Mouse (Mus musculus) midbrain, embryonic 16.5 days (tissue): Measurements from ENCODE around the gene Atp8a2. TPM values are rescaled to one million over a fixed set of nuclear protein-coding genes. Genes with fewer than 3 reads are reported as not detected.

Source experiments
- ATAC-seq: fragments of 200-750 bp; cut with Nextera tagmentation; 2 replicates; pipeline ENCODE4 v1.8.0; 2017; ENCODE audit warnings: moderate TSS enrichment
- H3K27ac ChIP-seq: fragments of 300-500 bp; sonication (generic); 2 replicates; pipeline ENCODE4 v1.5.1; 2014; ENCODE audit warnings: mild to moderate bottlenecking, low read length, mixed read lengths
- H3K27me3 ChIP-seq: fragments of 300-500 bp; sonication (generic); 2 replicates; pipeline ENCODE4 v1.6.1; 2014; ENCODE audit warnings: low read depth, low read length, mixed read lengths; ENCODE audit not compliant: control insufficient read depth, insufficient read depth
- H3K36me3 ChIP-seq: fragments of 300-500 bp; sonication (generic); 2 replicates; pipeline ENCODE4 v1.6.1; 2014; ENCODE audit warnings: mild to moderate bottlenecking, low read length, moderate library complexity, mixed read lengths; ENCODE audit not compliant: control insufficient read depth, insufficient read depth
- H3K4me1 ChIP-seq: fragments of 300-500 bp; sonication (generic); 2 replicates; pipeline ENCODE4 v1.6.1; 2014; ENCODE audit warnings: mild to moderate bottlenecking, low read length, mixed read lengths; ENCODE audit not compliant: control insufficient read depth, insufficient read depth
- H3K4me2 ChIP-seq: fragments of 300-500 bp; sonication (generic); 2 replicates; pipeline ENCODE4 v1.6.1; 2014; ENCODE audit warnings: mild to moderate bottlenecking, low read length, mixed read lengths
- H3K4me3 ChIP-seq: fragments of 300-500 bp; sonication (generic); 2 replicates; pipeline ENCODE4 v1.5.1; 2014; ENCODE audit warnings: low read depth, mild to moderate bottlenecking, low read length, moderate library complexity, mixed read lengths
- H3K9ac ChIP-seq: fragments of 300-500 bp; sonication (generic); 2 replicates; pipeline ENCODE4 v1.6.1; 2014; ENCODE audit warnings: low read depth, low read length, mixed read lengths
- H3K9me3 ChIP-seq: fragments of 300-500 bp; sonication (generic); replicated peaks from 2 replicates; pipeline ENCODE4 v1.6.1; 2014; ENCODE audit warnings: mild to moderate bottlenecking, low read length, mixed read lengths; ENCODE audit not compliant: control insufficient read depth, poor library complexity, severe bottlenecking
- WGBS: fragments of 180-500 bp; shearing (Covaris S2); extraction: QIAGEN DNeasy Blood & Tissue Kit; methylation state at CpG from one replicate; pipeline ENCODE4 v1.1.7; 2014; 5-methylcytosine and 5-hydroxymethylcytosine counted together
- polyA plus RNA-seq: library from polyadenylated mRNA; unstranded; fragments of >200 nt; fragmentation: Nextera tagmentation; extraction: Ambion mirVana; gene quantifications from 2 replicates; pipeline ENCODE4 v1.2.1, GENCODE M21; 2015

Gene Atp8a2
- polyA plus RNA-seq, 1 experiment from 2014 or later, result 45.6 TPM

- no peaks in the 10 kb centered on the region for H3K9me3 ChIP-seq
- no peak for ATAC-seq
- H3K27ac ChIP-seq, result no peak overlapping the region
- WGBS, result 67% methylated on average over 4 of the region's 4 CpGs
- H3K4me2 ChIP-seq, result no peak overlapping the region
- no peaks in the 10 kb centered on the region for H3K36me3 ChIP-seq
- H3K4me3 ChIP-seq, result no peak overlapping the region
- no peaks in the 10 kb centered on the region for H3K27me3 ChIP-seq
- H3K4me1 ChIP-seq, result no peaks in the 10 kb centered on the region
- no peak overlapping the region for H3K9ac ChIP-seq
Observed at GRCm38 (mm10) chr14:59809790-59810189, 387.2 kb downstream of the Atp8a2 start.

GRCm38 (mm10) chr14:59807528-59808300 lies 389.3 kb downstream of the Atp8a2 start:
- no peak for ATAC-seq
- WGBS, result 78% methylated on average over 7 of the region's 7 CpGs
- no peak overlapping the region for H3K4me2 ChIP-seq

GRCm38 (mm10) chr14:59806910-59807309 lies 390.1 kb downstream of the Atp8a2 start:
- H3K27me3 ChIP-seq, result no peaks in the 10 kb centered on the region

More at GRCm38 (mm10) chr14:59807528-59808300, 389.3 kb downstream of the Atp8a2 start:
- H3K27me3 ChIP-seq, result no peaks in the 10 kb centered on the region
- H3K4me1 ChIP-seq, result no peaks in the 10 kb centered on the region
- no peak overlapping the region for H3K27ac ChIP-seq
- no peaks in the 10 kb centered on the region for H3K36me3 ChIP-seq
- H3K4me3 ChIP-seq, result no peak overlapping the region
- H3K9me3 ChIP-seq, result no peaks in the 10 kb centered on the region
- no peak overlapping the region for H3K9ac ChIP-seq

GRCm38 (mm10) chr14:59806159-59806558 lies 390.8 kb downstream of the Atp8a2 start:
- no peak for ATAC-seq
- Histone ChIP-seq H3K9me3 (no peaks in the 10 kb centered on the region), H3K27me3 (no peaks in the 10 kb centered on the region), H3K9ac (no peak overlapping the region), H3K36me3 (no peaks in the 10 kb centered on the region), H3K4me1 (no peaks in the 10 kb centered on the region), H3K27ac (no peak overlapping the region), H3K4me3 (no peak overlapping the region), H3K4me2 (no peak overlapping the region)
- 64% methylated on average over 4 of the region's 4 CpGs for WGBS

More at GRCm38 (mm10) chr14:59806910-59807309, 390.1 kb downstream of the Atp8a2 start:
- ATAC-seq, result no peak
- Histone ChIP-seq H3K4me3 (no peak overlapping the region), H3K4me2 (no peak overlapping the region), H3K27ac (no peak overlapping the region), H3K4me1 (no peaks in the 10 kb centered on the region), H3K9me3 (no peaks in the 10 kb centered on the region), H3K9ac (no peak overlapping the region), H3K36me3 (no peaks in the 10 kb centered on the region)
- 54% methylated on average over 4 of the region's 4 CpGs for WGBS

- Histone ChIP-seq H3K4me3 (no peak overlapping the region), H3K4me1 (no peaks in the 10 kb centered on the region), H3K9me3 (no peaks in the 10 kb centered on the region), H3K9ac (no peak overlapping the region), H3K27me3 (no peaks in the 10 kb centered on the region), H3K4me2 (no peak overlapping the region), H3K27ac (no peak overlapping the region), H3K36me3 (no peaks in the 10 kb centered on the region)
- no peak for ATAC-seq
- 75% methylated on average over 7 of the region's 7 CpGs for WGBS
Observed at GRCm38 (mm10) chr14:59805683-59806082, 391.3 kb downstream of the Atp8a2 start.

- ATAC-seq, result no peak
- WGBS, result 64% methylated on average over 8 of the region's 8 CpGs
- no peak overlapping the region for H3K27ac ChIP-seq
- no peak overlapping the region for H3K9ac ChIP-seq
- H3K4me2 ChIP-seq, result no peak overlapping the region
- no peaks in the 10 kb centered on the region for H3K9me3 ChIP-seq
- no peaks in the 10 kb centered on the region for H3K4me1 ChIP-seq
- H3K36me3 ChIP-seq, result no peaks in the 10 kb centered on the region
- H3K4me3 ChIP-seq, result no peak overlapping the region
- no peaks in the 10 kb centered on the region for H3K27me3 ChIP-seq
Observed at GRCm38 (mm10) chr14:59801961-59802599, 394.9 kb downstream of the Atp8a2 start.

- ATAC-seq, result no peak
- 92% methylated on average over 3 of the region's 3 CpGs for WGBS
- no peak overlapping the region for H3K4me3 ChIP-seq
- H3K27me3 ChIP-seq, result no peaks in the 10 kb centered on the region
- H3K36me3 ChIP-seq, result no peaks in the 10 kb centered on the region
- no peaks in the 10 kb centered on the region for H3K9me3 ChIP-seq
- no peak overlapping the region for H3K27ac ChIP-seq
- H3K4me1 ChIP-seq, result no peaks in the 10 kb centered on the region
- no peak overlapping the region for H3K4me2 ChIP-seq
- H3K9ac ChIP-seq, result no peak overlapping the region
Observed at GRCm38 (mm10) chr14:59799511-59799910, 397.5 kb downstream of the Atp8a2 start.

GRCm38 (mm10) chr14:59793841-59794240 lies 403.1 kb downstream of the Atp8a2 start:
- H3K36me3 ChIP-seq, result peaks cover 3% of the 10 kb centered on the region; the same call in 1 of the 2 replicates
- H3K4me1 ChIP-seq, result no peaks in the 10 kb centered on the region
- H3K4me2 ChIP-seq, result no peak overlapping the region
- H3K27ac ChIP-seq, result no peak overlapping the region
- ATAC-seq, result no peak
- no peak overlapping the region for H3K4me3 ChIP-seq
- no peaks in the 10 kb centered on the region for H3K27me3 ChIP-seq
- H3K9me3 ChIP-seq, result no peaks in the 10 kb centered on the region
- WGBS, result 49% methylated on average over 10 of the region's 10 CpGs
- no peak overlapping the region for H3K9ac ChIP-seq
